Mouse (Mus musculus) adrenal gland, adult 18-20 months (tissue): ENCODE measurements around the gene Slit2. TPM values are rescaled to one million over a fixed set of nuclear protein-coding genes. Genes with fewer than 3 reads are reported as not detected.

Source experiments
- DNase-seq, 2 experiments: peaks; one replicate each; pipeline ENCODE4 v3.0.0; 2021 to 2022; ENCODE audit warnings: low spot score in 2 of 2
- total RNA-seq, 2 experiments: library from RNA; stranded (reverse); gene quantifications; 1 replicate in 1 of 2; 2 replicates in 1 of 2; pipeline ENCODE4 v1.2.3; 2021

Gene Slit2
- total RNA-seq, 2 experiments from 2014 or later, result 9.4 to 16.0 TPM

DNA sequence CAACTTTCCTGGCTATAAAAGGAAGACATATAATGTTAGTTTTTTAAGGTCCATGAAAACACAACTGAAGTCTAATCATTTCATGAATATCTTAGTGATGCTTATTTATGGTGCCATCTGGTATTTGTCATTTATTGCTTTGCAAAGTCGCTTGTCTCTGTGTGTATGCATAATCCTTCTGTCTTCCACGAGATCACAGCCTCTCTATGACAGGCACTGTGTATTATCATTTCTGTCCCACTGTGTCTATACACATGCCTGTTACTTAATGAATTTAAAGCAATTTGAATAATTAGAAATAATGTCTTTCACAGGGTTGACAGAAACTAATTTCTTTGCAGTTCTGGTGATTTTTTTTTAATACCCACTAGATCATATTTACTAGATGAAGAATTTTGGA is 242.6 kb downstream of the Slit2 start:
- DNase-seq, result no peak

DNA sequence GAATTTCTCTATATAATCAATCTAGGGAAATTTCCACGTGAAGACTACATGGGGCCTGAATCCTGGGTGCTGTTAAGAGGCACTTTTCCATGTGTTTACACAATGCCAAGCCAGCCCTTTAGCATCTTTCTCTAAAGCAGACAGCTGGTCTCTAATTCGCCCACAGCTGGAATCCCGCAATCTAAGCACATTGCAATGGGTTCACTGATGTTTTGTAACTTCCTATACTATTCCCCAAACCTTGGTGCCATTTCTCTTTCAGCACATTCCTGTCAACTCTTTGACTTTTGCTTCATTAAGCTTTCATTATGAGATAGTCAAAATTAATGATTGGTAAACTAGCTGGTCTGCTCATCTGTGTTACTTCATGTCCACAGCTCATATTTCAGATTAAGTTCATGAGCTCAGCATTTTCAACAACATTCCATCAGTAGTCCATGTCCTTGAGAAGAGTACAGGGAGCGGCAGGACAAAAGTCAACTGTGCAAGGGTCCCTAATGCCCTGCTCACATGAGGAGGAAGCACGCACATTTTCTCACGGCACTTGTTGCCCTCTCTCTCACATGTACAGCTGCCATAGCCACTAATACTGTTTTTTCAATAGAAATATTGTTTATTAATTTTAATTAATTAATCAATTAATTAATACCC is 247.6 kb downstream of the Slit2 start:
- no peak for DNase-seq

DNA sequence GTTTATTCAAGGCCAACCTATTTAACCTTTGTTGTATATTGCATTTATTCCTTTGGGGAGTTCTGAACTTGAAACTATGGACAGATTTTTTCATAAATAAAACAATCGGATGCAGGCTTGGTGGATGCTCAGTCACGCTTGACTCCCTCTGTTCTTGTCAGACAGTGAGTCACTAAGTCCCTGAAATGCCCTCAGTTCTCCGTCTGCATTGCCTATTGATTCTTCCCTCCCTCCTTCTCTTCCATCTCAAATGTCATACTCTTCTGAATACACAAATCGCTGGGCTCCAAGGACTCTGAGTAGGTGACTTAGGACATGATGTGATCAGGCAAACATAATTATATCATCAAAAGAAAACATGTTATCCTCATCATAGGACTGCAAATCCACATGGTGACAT is 251.8 kb downstream of the Slit2 start:
- no peak for DNase-seq

DNA sequence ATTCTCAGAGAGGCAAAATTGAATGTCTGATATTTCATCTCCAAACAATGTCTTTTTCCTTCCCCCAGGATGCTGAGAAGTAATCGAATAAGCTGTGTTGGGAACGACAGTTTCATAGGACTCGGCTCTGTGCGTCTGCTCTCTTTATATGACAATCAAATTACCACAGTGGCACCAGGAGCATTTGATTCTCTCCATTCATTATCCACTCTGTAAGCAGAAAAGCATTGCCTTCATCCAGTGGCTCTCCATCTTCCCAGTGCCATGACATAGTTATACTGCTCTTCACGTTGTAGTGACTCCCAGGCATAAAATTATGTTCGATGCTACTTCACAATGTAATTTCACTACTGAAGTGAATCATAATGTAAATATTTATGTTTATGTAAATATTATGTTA is 252.3 kb downstream of the Slit2 start:
- DNase-seq, result no peak

DNA sequence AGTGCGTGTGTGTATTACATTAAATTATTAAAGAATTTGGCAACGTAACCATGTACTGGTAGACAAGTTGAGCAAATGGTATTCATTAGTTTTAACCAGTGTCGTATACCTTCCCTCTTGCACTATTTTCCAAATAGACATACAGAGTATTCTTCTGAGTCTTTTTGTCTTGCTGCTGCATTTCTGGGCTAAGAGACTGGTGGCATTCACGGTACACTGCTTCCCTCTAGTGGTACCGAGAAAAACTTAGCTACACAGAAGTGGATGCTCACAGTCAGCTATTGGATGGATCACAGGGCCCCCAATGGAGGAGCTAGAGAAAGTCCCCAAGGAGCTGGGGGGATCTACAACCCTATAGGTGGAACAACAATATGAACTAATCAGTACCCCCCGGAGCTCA is 257.8 kb downstream of the Slit2 start:
- DNase-seq, result peak in 1 of 2 experiments; percentile 4

DNA sequence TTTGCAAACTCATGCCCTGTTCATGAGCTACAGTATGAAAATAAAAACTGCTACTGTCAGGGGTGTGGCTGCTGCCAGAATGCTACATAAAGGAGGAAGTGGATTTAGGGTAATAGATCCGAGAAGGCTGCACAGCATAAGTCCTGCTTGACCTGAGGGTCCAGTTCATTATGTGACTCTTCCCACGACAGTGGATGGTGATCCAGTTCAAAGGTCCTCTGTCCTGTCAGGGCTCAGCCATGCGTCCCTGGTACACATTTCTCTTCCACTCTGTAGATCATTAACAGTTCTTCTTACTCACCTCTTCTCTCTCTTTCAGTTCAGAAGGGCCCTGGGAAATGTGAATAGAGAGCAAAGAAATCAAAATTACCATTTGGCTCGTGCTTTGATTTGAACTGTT is 265.4 kb downstream of the Slit2 start:
- DNase-seq, result no peak

DNA sequence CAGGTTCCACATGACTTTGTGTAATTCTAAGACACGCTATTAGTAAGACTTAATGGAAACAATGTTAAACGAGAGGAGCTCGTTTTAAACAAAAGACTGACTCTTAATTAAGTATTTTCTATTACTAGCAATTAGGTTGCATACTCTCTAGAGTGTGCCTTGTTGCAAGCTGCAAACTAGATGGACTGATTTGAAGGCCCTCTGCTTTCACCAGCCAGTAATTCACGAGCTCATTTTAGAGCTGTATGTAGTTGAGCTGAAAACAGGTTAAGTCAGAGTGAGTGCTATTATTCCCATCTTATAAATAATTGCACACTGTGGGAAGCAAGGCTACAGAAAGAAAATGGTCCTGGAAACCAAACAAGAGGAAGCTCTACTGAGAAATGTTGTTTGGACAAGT is 294.6 kb downstream of the Slit2 start:
- DNase-seq, result no peak

DNA sequence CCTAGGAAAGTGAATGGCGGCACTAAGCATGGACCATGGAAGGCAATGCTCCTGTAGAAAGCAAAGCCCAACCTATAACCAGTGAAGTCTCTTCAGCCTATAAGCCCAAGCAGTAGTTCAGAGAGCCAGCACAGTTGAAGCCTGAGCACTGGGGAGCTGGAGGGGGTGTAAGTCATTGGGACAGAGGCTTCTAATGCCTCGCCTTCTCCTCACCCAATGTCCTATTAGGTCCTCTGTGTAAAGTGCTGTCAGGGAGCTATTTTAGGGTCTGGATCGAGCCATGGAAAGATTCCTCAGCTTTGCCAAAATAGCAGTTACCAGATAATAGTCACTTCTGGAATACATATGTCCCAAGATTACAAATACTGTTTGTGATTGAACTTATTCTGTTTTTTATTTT is 318.2 kb downstream of the Slit2 start:
- no peak for DNase-seq

DNA sequence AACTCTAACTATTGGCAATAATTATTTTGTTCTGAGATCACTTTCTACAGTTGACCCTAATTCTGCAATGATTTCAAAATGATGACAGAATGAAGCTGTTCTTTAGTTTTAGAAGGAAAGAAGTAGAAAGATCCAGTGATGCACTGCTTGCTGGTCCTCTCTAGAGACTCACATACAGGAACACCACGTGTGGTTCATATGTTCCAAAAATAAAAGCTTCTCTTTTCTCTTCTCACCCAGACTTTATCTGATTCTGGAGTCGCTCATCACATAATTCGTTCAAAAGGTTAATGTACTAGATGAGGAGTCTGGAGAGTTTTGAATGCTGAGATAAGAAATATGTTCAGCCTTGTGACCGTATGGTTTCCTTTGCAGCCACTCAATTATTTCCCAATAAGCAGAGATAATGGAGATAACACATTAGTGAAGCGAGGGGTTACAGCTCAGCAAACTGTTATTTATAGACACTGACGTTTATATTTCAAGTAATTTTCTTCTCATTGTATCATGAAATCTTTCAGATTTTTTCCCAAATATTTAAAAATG is 332.2 kb downstream of the Slit2 start:
- no peak for DNase-seq

DNA sequence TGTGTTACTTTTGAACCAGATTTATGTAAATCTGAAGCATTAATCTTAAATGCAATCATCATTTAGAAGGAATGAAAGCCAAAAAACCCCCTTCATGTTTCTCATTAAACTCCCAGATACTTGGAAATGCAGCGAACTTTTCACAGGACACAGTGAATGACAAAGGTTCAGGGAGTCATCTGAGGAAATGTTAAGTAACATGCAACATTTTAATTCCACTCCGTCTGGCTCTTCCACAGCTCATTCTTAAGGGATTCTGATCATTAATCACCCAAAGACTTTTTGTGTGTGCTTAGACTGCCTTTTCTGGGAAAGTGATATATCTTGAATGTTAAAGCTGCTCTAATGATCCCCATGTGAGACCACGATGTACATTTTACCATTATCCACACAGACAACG is 337.7 kb downstream of the Slit2 start:
- DNase-seq, result no peak

DNA sequence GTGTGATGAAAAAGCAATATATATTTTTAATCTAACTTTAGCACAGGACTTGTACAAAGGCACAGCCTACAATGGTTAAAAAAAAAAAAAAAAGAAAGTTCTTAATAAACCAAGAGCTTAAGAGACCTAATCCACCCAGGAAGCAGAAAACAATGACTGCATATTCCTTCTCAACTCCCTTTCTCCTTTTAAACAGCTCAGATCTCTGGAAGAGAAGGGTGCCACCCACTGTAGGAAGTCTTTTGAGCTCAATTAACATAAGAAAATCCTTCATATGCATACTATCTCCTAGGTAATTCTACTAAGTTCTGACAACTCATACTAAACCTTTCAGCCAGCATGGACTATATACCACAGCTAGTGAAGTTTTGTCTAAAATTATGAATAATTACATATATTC is 343.3 kb downstream of the Slit2 start:
- DNase-seq, result no peak

DNA sequence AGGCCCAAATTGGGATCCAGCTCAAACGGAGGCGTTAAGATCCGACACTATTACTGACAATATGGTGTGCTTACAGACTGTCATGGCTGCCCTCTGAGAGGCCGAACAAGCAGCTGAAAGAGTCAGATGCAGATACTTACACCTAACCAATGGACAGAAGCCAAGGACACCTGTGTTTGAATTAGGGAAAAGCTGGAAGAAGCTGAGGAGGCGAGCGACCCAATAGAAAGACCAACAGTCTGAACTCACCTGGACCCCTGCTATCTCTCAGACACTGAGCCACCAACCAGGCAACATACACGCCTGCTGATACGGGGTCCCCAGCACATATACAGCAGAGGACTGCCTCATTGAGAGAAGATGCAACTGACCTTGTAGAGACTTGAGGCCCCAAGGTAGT is 344.7 kb downstream of the Slit2 start, which contains the start of gene 5730480H06Rik:
5730480H06Rik (plus strand) TSS at position 301 of the 400 bp plus-strand sequence.
- no peak for DNase-seq

DNA sequence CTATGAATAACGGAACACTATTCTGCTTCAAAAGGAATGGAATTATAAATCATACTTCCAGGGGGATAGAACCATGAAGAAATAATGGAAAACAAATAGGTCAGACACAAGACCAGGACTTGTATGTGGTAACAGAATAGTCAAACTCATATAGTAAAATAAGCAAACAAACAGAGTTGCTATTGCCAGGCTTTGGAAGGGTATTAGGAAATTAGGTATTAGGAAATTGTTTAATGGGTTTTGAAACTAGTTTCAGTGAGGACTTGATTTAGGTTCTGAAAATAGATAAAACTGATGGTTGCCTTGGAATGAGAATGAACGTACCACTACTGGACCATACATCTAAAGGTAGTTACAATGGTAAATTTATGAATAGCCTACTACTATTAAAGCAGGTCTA is 346.8 kb downstream of the Slit2 start:
- no peak for DNase-seq

DNA sequence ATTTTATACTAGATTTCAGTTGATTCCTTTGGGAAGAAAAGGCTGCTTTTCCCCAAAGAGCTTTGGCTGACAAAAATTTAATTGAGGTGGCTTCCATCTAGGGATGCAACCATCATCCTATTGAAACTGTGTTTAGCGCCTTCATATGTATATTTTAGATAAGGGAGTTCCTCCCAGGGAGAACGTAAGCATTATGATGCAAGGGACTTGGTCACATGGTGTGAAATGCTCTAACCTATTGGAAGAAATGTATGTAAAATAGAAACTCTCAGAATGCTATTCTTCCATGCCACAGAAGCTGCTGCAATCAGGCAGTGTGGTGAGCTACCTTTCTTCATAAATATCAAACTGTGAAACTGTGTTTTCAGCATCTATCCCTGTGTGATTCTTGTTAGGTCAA is 347.9 kb downstream of the Slit2 start:
- DNase-seq, result no peak

DNA sequence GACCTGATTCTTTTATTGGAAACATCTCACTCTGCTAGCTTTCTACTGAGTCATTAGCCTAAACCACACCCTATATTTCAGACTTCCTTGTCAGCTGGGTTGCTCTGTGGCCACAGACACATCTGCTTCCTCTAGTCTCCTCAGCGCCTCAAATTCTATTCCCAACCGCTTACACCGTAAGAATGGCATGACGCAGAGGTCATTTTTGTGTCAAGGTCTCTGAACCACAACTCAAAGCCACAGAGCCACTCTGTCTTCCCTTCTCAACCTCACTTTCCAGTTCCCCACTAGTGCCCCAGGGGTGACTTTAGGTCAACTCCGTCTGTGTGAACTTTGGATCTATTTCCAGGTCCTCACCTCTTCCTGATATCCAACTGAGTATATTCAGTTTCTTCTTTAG is 348.5 kb downstream of the Slit2 start:
- no peak for DNase-seq

DNA sequence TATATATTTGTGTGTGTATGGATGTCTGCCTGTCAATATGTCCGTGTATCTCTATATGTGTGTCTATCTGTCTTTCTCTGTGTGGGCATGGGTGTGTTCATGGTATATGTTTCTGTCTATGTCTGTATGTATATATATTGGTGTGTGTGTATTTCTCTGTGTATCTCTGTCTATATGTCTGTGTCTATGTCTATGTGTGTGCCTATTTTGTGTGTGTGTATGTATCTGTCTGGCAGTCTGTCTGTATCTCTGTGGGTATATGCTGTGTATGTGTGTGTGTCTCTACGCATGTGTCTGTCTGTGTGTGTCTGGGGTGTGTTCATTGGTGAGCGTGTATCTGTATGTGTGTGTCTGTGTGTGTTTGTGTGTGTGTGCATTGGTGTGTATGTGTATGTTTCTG is 350.5 kb downstream of the Slit2 start:
- no peak for DNase-seq

DNA sequence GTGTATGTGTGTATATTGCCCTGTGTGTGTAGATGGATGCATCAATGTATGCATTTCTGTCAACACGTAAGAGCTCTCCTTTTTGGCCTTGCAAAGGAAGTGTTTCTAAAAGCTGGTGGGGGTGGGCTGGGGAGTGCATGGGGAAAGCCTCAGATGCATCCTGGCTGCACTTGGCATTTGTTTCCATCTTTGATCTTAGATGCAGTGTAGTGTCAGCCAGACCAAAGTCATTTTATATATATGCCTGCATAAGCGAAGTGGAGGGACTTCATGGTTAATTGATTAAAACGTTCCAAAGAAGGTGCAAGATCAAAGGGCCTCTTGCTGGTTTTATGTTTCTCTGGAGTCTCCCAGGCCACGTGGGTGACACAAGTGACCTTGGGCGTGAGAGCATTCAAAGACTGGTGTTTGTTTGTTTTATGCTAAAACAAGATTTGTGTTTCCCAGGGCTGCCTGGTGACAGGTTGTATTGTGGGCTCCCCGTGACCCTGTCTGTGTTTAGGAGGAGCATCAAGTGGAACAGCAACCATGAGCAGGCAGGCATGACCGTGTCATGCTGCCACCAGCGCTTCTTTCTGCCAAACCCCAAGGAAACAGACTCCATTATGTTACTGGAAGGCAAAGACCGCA is 351.1 kb downstream of the Slit2 start:
- DNase-seq, result no peak

DNA sequence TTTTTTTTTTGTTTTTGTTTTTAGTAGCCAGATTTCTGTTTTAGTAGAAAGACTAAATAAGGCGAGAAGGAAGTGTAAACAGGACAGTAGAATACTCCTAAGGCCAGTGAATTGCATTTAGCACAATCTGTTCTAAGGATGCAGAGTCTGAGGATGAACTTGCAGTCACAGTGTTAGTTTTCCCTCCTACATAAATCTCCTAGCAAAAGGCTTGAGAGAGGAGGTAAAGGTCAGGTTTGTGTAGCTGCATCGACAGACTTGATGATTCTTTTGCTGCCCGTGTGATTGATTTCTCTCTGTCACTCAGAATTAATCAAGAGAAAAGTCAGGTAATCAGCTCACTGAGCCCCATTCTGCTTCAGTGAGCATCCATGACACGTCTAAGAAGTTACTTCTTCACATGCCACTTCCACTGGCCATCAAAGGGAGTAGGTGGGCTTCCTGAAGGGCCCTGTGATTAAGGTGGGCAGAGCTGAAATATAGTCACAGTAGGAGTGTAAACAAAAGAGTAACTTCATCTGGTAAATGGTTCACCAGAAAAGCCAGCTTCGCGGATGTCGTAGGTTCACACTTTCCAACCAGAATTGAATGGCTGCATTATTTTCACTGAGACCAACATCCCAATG is 358.0 kb downstream of the Slit2 start:
- DNase-seq, result no peak

DNA sequence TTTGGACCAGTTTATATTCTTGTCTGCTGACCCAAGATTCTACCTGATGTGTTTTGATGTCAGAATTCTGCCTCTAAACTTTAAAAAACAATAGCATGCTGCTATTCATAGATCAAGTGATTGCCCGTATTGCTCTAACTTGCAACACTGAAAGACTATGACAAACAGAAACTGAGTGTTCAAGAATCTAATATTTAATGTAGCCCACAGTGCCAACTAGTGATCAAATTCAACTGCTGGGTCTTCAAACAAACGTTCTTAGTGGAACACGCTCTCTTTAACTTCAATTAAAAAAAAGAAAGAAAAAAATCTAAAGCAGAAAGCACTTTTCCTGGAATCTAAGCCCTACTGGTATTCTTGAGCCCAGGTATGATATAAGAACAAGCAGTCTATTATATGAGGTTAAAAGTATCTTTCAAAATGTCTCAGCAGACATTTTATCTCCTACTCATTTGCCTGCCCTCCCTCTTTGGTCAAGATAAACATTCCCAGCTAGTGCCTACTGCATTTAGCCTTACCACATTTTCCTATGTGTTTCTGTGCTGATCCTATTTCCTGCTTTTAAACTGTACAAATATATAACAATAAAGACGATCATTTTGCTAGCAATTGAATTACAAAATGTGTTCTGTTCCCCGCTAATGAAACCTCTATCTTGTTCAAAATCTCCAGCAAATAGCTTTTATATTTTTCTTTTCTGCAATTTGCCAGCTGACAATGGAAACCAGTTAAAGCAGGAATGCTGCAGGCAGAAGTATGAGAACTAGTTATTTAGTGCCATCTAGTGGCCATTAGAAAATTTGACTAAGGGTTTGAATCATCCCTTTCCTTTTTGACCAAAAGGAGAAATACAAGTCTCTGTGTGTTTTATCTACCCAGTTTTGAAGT is 362.4 kb downstream of the Slit2 start:
- DNase-seq, result no peak

DNA sequence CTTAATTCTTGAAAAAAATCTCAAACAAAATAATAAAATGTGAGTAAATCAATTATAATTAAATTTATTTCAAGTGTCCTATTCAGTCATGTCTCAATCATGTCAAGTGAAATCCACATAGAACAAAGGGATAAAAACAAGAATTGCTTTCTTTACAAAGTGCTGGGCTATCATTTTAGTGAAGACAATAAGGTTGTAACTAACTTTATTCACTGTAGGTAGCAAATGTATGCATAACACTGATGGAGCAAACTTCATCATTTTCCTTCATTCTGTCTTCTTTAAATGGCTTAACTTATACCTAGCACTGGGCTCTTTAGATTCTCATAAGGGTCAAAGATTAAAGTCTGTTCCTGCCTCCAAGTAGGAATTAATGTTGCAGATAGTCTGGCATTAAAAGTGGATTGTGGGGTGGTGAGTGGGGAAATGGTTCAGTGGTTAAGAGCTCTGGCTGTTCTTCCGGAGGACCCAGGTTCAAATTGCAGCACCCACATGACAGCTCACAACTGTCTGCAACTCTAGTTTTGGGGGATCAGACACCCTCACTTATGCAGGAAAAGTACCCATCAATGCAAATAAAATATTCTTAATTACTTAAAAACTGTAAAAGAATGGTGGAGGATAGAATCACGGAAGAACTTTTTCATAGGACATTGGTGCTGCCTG is 363.2 kb downstream of the Slit2 start:
- DNase-seq, result no peak

DNA sequence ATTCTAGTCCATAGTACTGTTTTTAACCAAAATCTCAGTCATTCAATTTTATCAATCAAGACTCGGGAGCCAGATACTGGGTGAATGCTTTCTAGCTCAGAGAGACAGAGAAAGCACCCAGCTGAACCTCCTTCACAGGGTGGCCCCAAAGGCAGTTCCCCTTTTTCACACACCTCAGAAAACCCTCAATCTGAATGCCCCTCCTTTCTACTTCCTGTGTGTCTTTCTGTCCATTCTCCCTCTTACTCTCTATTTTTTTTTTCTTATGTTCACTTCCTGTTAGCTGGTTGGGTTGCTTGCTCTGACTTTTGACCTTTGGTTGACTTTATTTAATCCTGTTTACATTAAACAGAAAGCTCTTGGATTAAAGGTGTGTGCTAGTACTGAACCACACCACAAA is 366.4 kb downstream of the Slit2 start:
- no peak for DNase-seq
